Mouse (Mus musculus) heart, embryonic 10.5 days (tissue): ENCODE data around the gene Ptpn4. TPM values are rescaled to one million over a fixed set of nuclear protein-coding genes. Genes with fewer than 3 reads are reported as not detected.

Experiments used
- DNase-seq: peaks from one replicate; pipeline ENCODE4 v3.0.0-alpha.2; 2017; ENCODE audit warnings: low spot score
- H3K27ac ChIP-seq: fragments of 300-500 bp; sonication (generic); 2 replicates; pipeline ENCODE4 v1.5.1; 2016; ENCODE audit warnings: mild to moderate bottlenecking
- H3K27me3 ChIP-seq: fragments of 300-500 bp; sonication (generic); 2 replicates; pipeline ENCODE4 v1.6.1; 2016; ENCODE audit warnings: mild to moderate bottlenecking; ENCODE audit not compliant: poor library complexity, insufficient read depth, severe bottlenecking
- H3K36me3 ChIP-seq: fragments of 300-500 bp; sonication (generic); 2 replicates; pipeline ENCODE4 v1.6.1; 2016; ENCODE audit warnings: mild to moderate bottlenecking, moderate library complexity
- H3K4me1 ChIP-seq: fragments of 300-500 bp; sonication (generic); 2 replicates; pipeline ENCODE4 v1.6.1; 2016; ENCODE audit warnings: mild to moderate bottlenecking
- H3K4me3 ChIP-seq: fragments of 300-500 bp; sonication (generic); 2 replicates; pipeline ENCODE4 v1.5.1; 2016; ENCODE audit warnings: mild to moderate bottlenecking, moderate library complexity
- H3K9me3 ChIP-seq: fragments of 300-500 bp; sonication (generic); 2 replicates; pipeline ENCODE4 v1.6.1; 2016; ENCODE audit warnings: mild to moderate bottlenecking, moderate library complexity
- WGBS: fragments of 180-500 bp; shearing (Covaris S2); methylation state at CpG from one replicate; pipeline ENCODE4 v1.1.7; 2016; 5-methylcytosine and 5-hydroxymethylcytosine counted together
- polyA plus RNA-seq: library from polyadenylated mRNA; unstranded; fragments of >200 nt; fragmentation: Nextera tagmentation; extraction: Ambion mirVana; gene quantifications from 2 replicates; pipeline ENCODE4 v1.2.1, GENCODE M21; 2016

Gene Ptpn4
- polyA plus RNA-seq, 1 experiment from 2014 or later = 3.7 TPM

- H3K27ac ChIP-seq = no peak overlapping the region
- 89% methylated on average over 12 of the region's 12 CpGs for WGBS
- DNase-seq = no peak
- no peaks in the 10 kb centered on the region for H3K9me3 ChIP-seq
- H3K4me3 ChIP-seq = no peak overlapping the region
- no peaks in the 10 kb centered on the region for H3K4me1 ChIP-seq
- H3K36me3 ChIP-seq = no peaks in the 10 kb centered on the region
- no peaks in the 10 kb centered on the region for H3K27me3 ChIP-seq
Measured at GRCm38 (mm10) chr1:119849146-119849935, 11.9 kb upstream of the Ptpn4 start.

GRCm38 (mm10) chr1:119845321-119845720 lies 7.9 kb upstream of the Ptpn4 start:
- no peak for DNase-seq
- H3K4me3 ChIP-seq = no peak overlapping the region
- WGBS = 60% methylated on average over 4 of the region's 4 CpGs

GRCm38 (mm10) chr1:119843121-119843520 lies 5.7 kb upstream of the Ptpn4 start:
- Histone ChIP-seq H3K9me3 (no peaks in the 10 kb centered on the region), H3K27me3 (no peaks in the 10 kb centered on the region), H3K27ac (no peak overlapping the region), H3K36me3 (no peaks in the 10 kb centered on the region), H3K4me3 (no peak overlapping the region), H3K4me1 (no peaks in the 10 kb centered on the region)
- no peak for DNase-seq
- WGBS = 74% methylated on average over 3 of the region's 3 CpGs

More at GRCm38 (mm10) chr1:119845321-119845720, 7.9 kb upstream of the Ptpn4 start:
- H3K27ac ChIP-seq = no peak overlapping the region
- H3K27me3 ChIP-seq = no peaks in the 10 kb centered on the region
- no peaks in the 10 kb centered on the region for H3K36me3 ChIP-seq
- H3K4me1 ChIP-seq = no peaks in the 10 kb centered on the region
- no peaks in the 10 kb centered on the region for H3K9me3 ChIP-seq

GRCm38 (mm10) chr1:119838241-119838640 lies 828 bp upstream of the Ptpn4 start:
- no peaks in the 10 kb centered on the region for H3K9me3 ChIP-seq
- peaks cover 13% of the 10 kb centered on the region; the same call in 1 of the 2 replicates for H3K4me1 ChIP-seq
- no peak overlapping the region for H3K27ac ChIP-seq
- no peak overlapping the region for H3K4me3 ChIP-seq
- no peaks in the 10 kb centered on the region for H3K36me3 ChIP-seq
- DNase-seq = no peak
- H3K27me3 ChIP-seq = no peaks in the 10 kb centered on the region
- 38% methylated on average over 3 of the region's 3 CpGs for WGBS

GRCm38 (mm10) chr1:119836479-119837015 lies 866 bp downstream of the Ptpn4 start:
- under 1% methylated on average over 31 of the region's 31 CpGs for WGBS
- H3K27me3 ChIP-seq = no peaks in the 10 kb centered on the region
- peaks cover 13% of the 10 kb centered on the region; the same call in 1 of the 2 replicates for H3K4me1 ChIP-seq
- peak overlapping the region; percentile 93 for H3K4me3 ChIP-seq
- no peaks in the 10 kb centered on the region for H3K36me3 ChIP-seq
- H3K27ac ChIP-seq = peak overlapping the region; percentile 95
- no peak for DNase-seq
- no peaks in the 10 kb centered on the region for H3K9me3 ChIP-seq

- peak overlapping the region; percentile 93 for H3K4me3 ChIP-seq
- no peaks in the 10 kb centered on the region for H3K36me3 ChIP-seq
- peaks cover 13% of the 10 kb centered on the region; the same call in 1 of the 2 replicates for H3K4me1 ChIP-seq
- H3K27ac ChIP-seq = peak overlapping the region; percentile 95; the same call in 1 of the 2 replicates
- WGBS = 23% methylated on average over 9 of the region's 9 CpGs
- DNase-seq = no peak
- H3K27me3 ChIP-seq = no peaks in the 10 kb centered on the region
- no peaks in the 10 kb centered on the region for H3K9me3 ChIP-seq
Measured at GRCm38 (mm10) chr1:119835726-119836478, 1.5 kb downstream of the Ptpn4 start.

GRCm38 (mm10) chr1:119828160-119828559 lies 9.3 kb downstream of the Ptpn4 start:
- Histone ChIP-seq H3K27ac (peak overlapping the region; percentile 52; the same call in 1 of the 2 replicates), H3K27me3 (no peaks in the 10 kb centered on the region), H3K9me3 (no peaks in the 10 kb centered on the region), H3K36me3 (no peaks in the 10 kb centered on the region), H3K4me3 (no peak overlapping the region), H3K4me1 (peaks cover 3% of the 10 kb centered on the region; the same call in 1 of the 2 replicates)
- 100% methylated on average over 1 of the region's 1 CpGs for WGBS
- DNase-seq = no peak

- 83% methylated on average over 1 of the region's 1 CpGs for WGBS
- no peaks in the 10 kb centered on the region for H3K27me3 ChIP-seq
- no peaks in the 10 kb centered on the region for H3K9me3 ChIP-seq
- no peak for DNase-seq
- no peak overlapping the region for H3K27ac ChIP-seq
- no peak overlapping the region for H3K4me3 ChIP-seq
- H3K36me3 ChIP-seq = no peaks in the 10 kb centered on the region
- peaks cover 5% of the 10 kb centered on the region; the same call in 1 of the 2 replicates for H3K4me1 ChIP-seq
Measured at GRCm38 (mm10) chr1:119818704-119819103, 18.7 kb downstream of the Ptpn4 start.

GRCm38 (mm10) chr1:119807707-119808106 lies 29.7 kb downstream of the Ptpn4 start:
- H3K27me3 ChIP-seq = no peaks in the 10 kb centered on the region
- H3K4me3 ChIP-seq = no peak overlapping the region
- H3K4me1 ChIP-seq = peaks cover 6% of the 10 kb centered on the region; the same call in 1 of the 2 replicates
- no peaks in the 10 kb centered on the region for H3K9me3 ChIP-seq
- no peak for DNase-seq
- H3K36me3 ChIP-seq = no peaks in the 10 kb centered on the region
- WGBS = 92% methylated on average over 1 of the region's 1 CpGs
- no peak overlapping the region for H3K27ac ChIP-seq

- peaks cover 6% of the 10 kb centered on the region; the same call in 1 of the 2 replicates for H3K4me1 ChIP-seq
- no peak overlapping the region for H3K27ac ChIP-seq
- WGBS = 88% methylated on average over 2 of the region's 2 CpGs
- no peaks in the 10 kb centered on the region for H3K27me3 ChIP-seq
- H3K9me3 ChIP-seq = no peaks in the 10 kb centered on the region
- DNase-seq = no peak
- H3K4me3 ChIP-seq = no peak overlapping the region
- no peaks in the 10 kb centered on the region for H3K36me3 ChIP-seq
Measured at GRCm38 (mm10) chr1:119805984-119806383, 31.4 kb downstream of the Ptpn4 start.

GRCm38 (mm10) chr1:119804586-119804985 lies 32.8 kb downstream of the Ptpn4 start:
- no peaks in the 10 kb centered on the region for H3K27me3 ChIP-seq
- DNase-seq = no peak
- no peaks in the 10 kb centered on the region for H3K36me3 ChIP-seq
- no peaks in the 10 kb centered on the region for H3K9me3 ChIP-seq
- H3K4me3 ChIP-seq = no peak overlapping the region
- H3K27ac ChIP-seq = no peak overlapping the region
- peaks cover 6% of the 10 kb centered on the region; the same call in 1 of the 2 replicates for H3K4me1 ChIP-seq
- WGBS = 77% methylated on average over 1 of the region's 1 CpGs

- H3K36me3 ChIP-seq = peaks cover 3% of the 10 kb centered on the region
- no peak overlapping the region for H3K4me3 ChIP-seq
- DNase-seq = no peak
- H3K9me3 ChIP-seq = no peaks in the 10 kb centered on the region
- no peak overlapping the region for H3K27ac ChIP-seq
- H3K4me1 ChIP-seq = no peaks in the 10 kb centered on the region
- no peaks in the 10 kb centered on the region for H3K27me3 ChIP-seq
Measured at GRCm38 (mm10) chr1:119795174-119795573, 42.2 kb downstream of the Ptpn4 start.

- H3K4me1 ChIP-seq = no peaks in the 10 kb centered on the region
- H3K27ac ChIP-seq = no peak overlapping the region
- H3K36me3 ChIP-seq = peaks cover 3% of the 10 kb centered on the region
- no peak overlapping the region for H3K4me3 ChIP-seq
- WGBS = 74% methylated on average over 1 of the region's 1 CpGs
- DNase-seq = no peak
- H3K9me3 ChIP-seq = no peaks in the 10 kb centered on the region
- no peaks in the 10 kb centered on the region for H3K27me3 ChIP-seq
Measured at GRCm38 (mm10) chr1:119794342-119794741, 43.1 kb downstream of the Ptpn4 start.
